8 mouse cellular contexts compared by ENCODE assay signal in genomic region chr11:115187693-115188092, GRCm38 (mm10). TPM values are rescaled to one million over a fixed set of nuclear protein-coding genes. Genes with fewer than 3 reads are reported as not detected.
DNase-seq lines count a peak whose midpoint lies in the region; ATAC-seq and TF ChIP-seq lines count a peak whose summit lies in the region.

Gene Nat9, minus strand, starts transcription at chr11:115187859.

- DNase-seq in neural tube, embryonic 11.5 days (ENCODE audit: low spot score), result no peak
- no peak for DNase-seq in neural tube, embryonic 10.5 days (ENCODE audit: extremely low spot score, low spot score)
- no peak for DNase-seq in heart, embryonic 10.5 days (ENCODE audit: low spot score)
- DNase-seq in layer of hippocampus, postnatal 36 days, result no peak
- no peak for DNase-seq in midbrain, postnatal 0 days (ENCODE audit: low spot score)
- no peak for DNase-seq in retina, embryonic 14.5 days (ENCODE audit: low spot score)
- DNase-seq in cerebellum, postnatal 10 days, result no peak

- peak within 1 kb of the TSS; percentile 56; the same call in 1 of the 2 replicates for H3K27ac ChIP-seq in neural tube, embryonic 11.5 days (ENCODE audit: low read depth, low read length)
- peak within 1 kb of the TSS; percentile 63 for H3K27ac ChIP-seq in brown adipose tissue, adult 24 weeks (replicated peaks; ENCODE audit: low read depth, low read length)
- peak within 1 kb of the TSS; percentile 85 for H3K27ac ChIP-seq in heart, embryonic 10.5 days
- H3K27ac ChIP-seq in midbrain, postnatal 0 days (ENCODE audit: low read depth, low read length), result peak within 1 kb of the TSS; percentile 82

- H3K4me1 ChIP-seq in neural tube, embryonic 11.5 days (ENCODE audit: control insufficient read depth, insufficient read depth, low read length), result peaks cover 9% of the 10 kb centered on the region
- H3K4me1 ChIP-seq in brown adipose tissue, adult 24 weeks (ENCODE audit: control insufficient read depth, insufficient read depth, insufficient read length, low read length), result peaks cover 12% of the 10 kb centered on the region
- peaks cover 40% of the 10 kb centered on the region for H3K4me1 ChIP-seq in heart, embryonic 10.5 days
- H3K4me1 ChIP-seq in midbrain, postnatal 0 days (ENCODE audit: insufficient read depth, low read length), result 0 out of 2 replicates have a peak, but pooled peaks cover 5% of the 10 kb centered on the region

- peak within 1 kb of the TSS; percentile 54 for H3K4me3 ChIP-seq in neural tube, embryonic 11.5 days (ENCODE audit: low read depth, low read length)
- peak within 1 kb of the TSS; percentile 74 for H3K4me3 ChIP-seq in brown adipose tissue, adult 24 weeks (ENCODE audit: insufficient read depth, low read depth, low read length)
- peak within 1 kb of the TSS; percentile 73 for H3K4me3 ChIP-seq in heart, embryonic 10.5 days
- peak within 1 kb of the TSS; percentile 67 for H3K4me3 ChIP-seq in midbrain, postnatal 0 days (ENCODE audit: low read depth, low read length)

- no peaks in the 10 kb centered on the region for H3K36me3 ChIP-seq in neural tube, embryonic 11.5 days (ENCODE audit: control insufficient read depth, insufficient read depth, low read length)
- peaks cover 21% of the 10 kb centered on the region for H3K36me3 ChIP-seq in heart, embryonic 10.5 days
- H3K36me3 ChIP-seq in midbrain, postnatal 0 days (ENCODE audit: insufficient read depth, low read length), result peaks cover 6% of the 10 kb centered on the region; the same call in 1 of the 2 replicates

- 9% methylated on average over 12 of the region's 12 CpGs for WGBS in neural tube, embryonic 11.5 days
- WGBS in heart, embryonic 10.5 days, result 5% methylated on average over 12 of the region's 12 CpGs
- 8% methylated on average over 12 of the region's 12 CpGs for WGBS in midbrain, postnatal 0 days

- ATAC-seq in neural tube, embryonic 11.5 days (ENCODE audit: insufficient read depth, low FRiP score, low TSS enrichment), result no peak; the same call in 1 of the 2 replicates
- peak; percentile 35; the same call in 1 of the 2 replicates for ATAC-seq in midbrain, postnatal 0 days (ENCODE audit: low FRiP score)

- TF ChIP-seq CTCF in midbrain, postnatal 0 days (IDR thresholded peaks at IDR 0.05), result no peak

- H3K27me3 ChIP-seq in neural tube, embryonic 11.5 days (ENCODE audit: control insufficient read depth, insufficient read depth, low read length), result no peaks in the 10 kb centered on the region
- H3K27me3 ChIP-seq in heart, embryonic 10.5 days (ENCODE audit: insufficient read depth, poor library complexity, severe bottlenecking), result no peaks in the 10 kb centered on the region
- H3K27me3 ChIP-seq in midbrain, postnatal 0 days (ENCODE audit: insufficient read depth, low read length), result no peaks in the 10 kb centered on the region

- peak within 1 kb of the TSS; percentile 86 for H3K4me2 ChIP-seq in neural tube, embryonic 11.5 days (ENCODE audit: low read depth)
- peak within 1 kb of the TSS; percentile 84 for H3K4me2 ChIP-seq in midbrain, postnatal 0 days (ENCODE audit: low read depth, low read length, poor library complexity, severe bottlenecking)

- no peaks in the 10 kb centered on the region for H3K9me3 ChIP-seq in neural tube, embryonic 11.5 days (ENCODE audit: control insufficient read depth, low read length)
- H3K9me3 ChIP-seq in heart, embryonic 10.5 days, result no peaks in the 10 kb centered on the region
- no peaks in the 10 kb centered on the region for H3K9me3 ChIP-seq in midbrain, postnatal 0 days (ENCODE audit: low read length)

- peak within 1 kb of the TSS; percentile 65 for H3K9ac ChIP-seq in neural tube, embryonic 11.5 days (ENCODE audit: low read length)
- H3K9ac ChIP-seq in midbrain, postnatal 0 days (replicated peaks; ENCODE audit: low read length, poor library complexity, severe bottlenecking), result peak within 1 kb of the TSS; percentile 81

RNA-seq across cellular contexts. Expression of gene Nat9, which starts in this region (rescaled TPM):
- 20.3 and 20.8 TPM in 2 replicates for polyA plus RNA-seq in neural tube, embryonic 11.5 days (2014; fragmentation: Nextera tagmentation; extraction: Ambion mirVana)
- polyA plus RNA-seq in brown adipose tissue, adult 24 weeks (2012; ENCODE audit: insufficient read depth, insufficient read length, missing spikeins), result 20.9 and 29.3 TPM in 2 replicates
- polyA plus RNA-seq in heart, embryonic 10.5 days (2016; fragmentation: Nextera tagmentation; extraction: Ambion mirVana), result 15.8 and 17.0 TPM in 2 replicates
- 10 to 100 TPM; 21.7 to 24.1 TPM for total RNA-seq in layer of hippocampus, postnatal 36 days (2021)
- total RNA-seq in midbrain, postnatal 0 days (2014; rRNA removed), result 13.0 and 19.3 TPM in 2 replicates
- polyA plus RNA-seq in midbrain, postnatal 0 days (2015; fragmentation: Nextera tagmentation; extraction: Ambion mirVana), result 17.5 and 20.1 TPM in 2 replicates
